Mouse (Mus musculus) hindbrain, embryonic 13.5 days (tissue): Measurements from ENCODE around the gene Map3k12. TPM values are rescaled to one million over a fixed set of nuclear protein-coding genes. Genes with fewer than 3 reads are reported as not detected.
A peak's percentile ranks its signal among the peaks of the same experiment; 100 is the strongest.

Source experiments
- ATAC-seq: fragments of 200-750 bp; cut with Nextera tagmentation; 2 replicates; pipeline ENCODE4 v1.8.0; 2017; ENCODE audit warnings: moderate TSS enrichment; ENCODE audit not compliant: low FRiP score
- H3K27ac ChIP-seq: fragments of 300-500 bp; sonication (generic); 2 replicates; pipeline ENCODE4 v1.5.1; 2015; ENCODE audit warnings: inconsistent platforms, mild to moderate bottlenecking, moderate library complexity
- H3K27me3 ChIP-seq: fragments of 300-500 bp; sonication (generic); 2 replicates; pipeline ENCODE4 v1.6.1; 2015; ENCODE audit warnings: mild to moderate bottlenecking, inconsistent platforms
- H3K36me3 ChIP-seq: fragments of 300-500 bp; sonication (generic); 2 replicates; pipeline ENCODE4 v1.6.1; 2015; ENCODE audit warnings: mild to moderate bottlenecking, inconsistent platforms
- H3K4me1 ChIP-seq: fragments of 300-500 bp; sonication (generic); replicated peaks from 2 replicates; pipeline ENCODE4 v1.6.1; 2015; ENCODE audit warnings: inconsistent platforms
- H3K4me2 ChIP-seq: fragments of 300-500 bp; sonication (generic); 2 replicates; pipeline ENCODE4 v1.6.1; 2015; ENCODE audit warnings: inconsistent platforms, mild to moderate bottlenecking, moderate library complexity
- H3K4me3 ChIP-seq: fragments of 300-500 bp; sonication (generic); 2 replicates; pipeline ENCODE4 v1.5.1; 2015; ENCODE audit warnings: mild to moderate bottlenecking, inconsistent platforms
- H3K9ac ChIP-seq: fragments of 300-500 bp; sonication (generic); 2 replicates; pipeline ENCODE4 v1.6.1; 2015; ENCODE audit warnings: mild to moderate bottlenecking, inconsistent platforms
- H3K9me3 ChIP-seq: fragments of 300-500 bp; sonication (generic); 2 replicates; pipeline ENCODE4 v1.6.1; 2016; ENCODE audit warnings: inconsistent platforms
- WGBS: fragments of 180-500 bp; shearing (Covaris S2); methylation state at CpG from one replicate; pipeline ENCODE4 v1.1.7; 2015; 5-methylcytosine and 5-hydroxymethylcytosine counted together
- polyA plus RNA-seq: library from polyadenylated mRNA; unstranded; fragments of >200 nt; fragmentation: Nextera tagmentation; extraction: Ambion mirVana; gene quantifications from 2 replicates; pipeline ENCODE4 v1.2.1, GENCODE M21; 2015

Map3k12 gene
- 48.9 and 49.6 TPM in 2 replicates for polyA plus RNA-seq

- H3K27me3 ChIP-seq: no peaks in the 10 kb centered on the region
- ATAC-seq: peak; percentile 10
- peaks cover 11% of the 10 kb centered on the region for H3K36me3 ChIP-seq
- WGBS: under 1% methylated on average over 41 of the region's 43 CpGs
- no peaks in the 10 kb centered on the region for H3K9me3 ChIP-seq
- H3K9ac ChIP-seq: peak within 1 kb of the TSS; percentile 89
- peak within 1 kb of the TSS; percentile 71 for H3K4me3 ChIP-seq
- H3K4me2 ChIP-seq: peak within 1 kb of the TSS; percentile 75
- peaks cover 62% of the 10 kb centered on the region for H3K4me1 ChIP-seq
- H3K27ac ChIP-seq: peak within 1 kb of the TSS; percentile 99
These were observed at the start of gene Map3k12 for GRCm38 (mm10) chr15:102516728-102517404. Map3k12 (minus strand) TSS chr15:102517064.

GRCm38 (mm10) chr15:102563681-102564080 lies 46.8 kb upstream of the Map3k12 start:
- no peak for ATAC-seq
- Histone ChIP-seq H3K27me3 (no peaks in the 10 kb centered on the region), H3K27ac (no peak overlapping the region), H3K4me2 (no peak overlapping the region), H3K9ac (no peak overlapping the region), H3K4me3 (no peak overlapping the region), H3K36me3 (peaks cover 15% of the 10 kb centered on the region), H3K9me3 (no peaks in the 10 kb centered on the region), H3K4me1 (no peaks in the 10 kb centered on the region)
- WGBS: 82% methylated on average over 5 of the region's 5 CpGs

GRCm38 (mm10) chr15:102563061-102563460 lies 46.2 kb upstream of the Map3k12 start:
- Histone ChIP-seq H3K36me3 (peaks cover 15% of the 10 kb centered on the region), H3K4me1 (no peaks in the 10 kb centered on the region), H3K9me3 (no peaks in the 10 kb centered on the region), H3K27ac (0 out of 2 replicates have a peak overlapping the region, but pooled peaks have one; percentile 8), H3K27me3 (no peaks in the 10 kb centered on the region), H3K4me3 (no peak overlapping the region), H3K9ac (no peak overlapping the region), H3K4me2 (no peak overlapping the region)
- WGBS: 74% methylated on average over 3 of the region's 3 CpGs
- no peak for ATAC-seq

- H3K36me3 ChIP-seq: peaks cover 15% of the 10 kb centered on the region
- H3K27ac ChIP-seq: 0 out of 2 replicates have a peak overlapping the region, but pooled peaks have one; percentile 8
- no peaks in the 10 kb centered on the region for H3K4me1 ChIP-seq
- H3K27me3 ChIP-seq: no peaks in the 10 kb centered on the region
- no peak overlapping the region for H3K9ac ChIP-seq
- no peaks in the 10 kb centered on the region for H3K9me3 ChIP-seq
- WGBS: 86% methylated on average over 1 of the region's 1 CpGs
- H3K4me3 ChIP-seq: no peak overlapping the region
- H3K4me2 ChIP-seq: no peak overlapping the region
- ATAC-seq: no peak
These were observed 45.6 kb upstream of the Map3k12 start for GRCm38 (mm10) chr15:102562491-102562890.

GRCm38 (mm10) chr15:102557580-102557979 lies 40.7 kb upstream of the Map3k12 start:
- ATAC-seq: no peak
- Histone ChIP-seq H3K36me3 (peaks cover 46% of the 10 kb centered on the region), H3K4me1 (no peaks in the 10 kb centered on the region), H3K27me3 (no peaks in the 10 kb centered on the region), H3K4me2 (no peak overlapping the region), H3K9ac (no peak overlapping the region), H3K4me3 (no peak overlapping the region), H3K27ac (no peak overlapping the region), H3K9me3 (no peaks in the 10 kb centered on the region)

DNA sequence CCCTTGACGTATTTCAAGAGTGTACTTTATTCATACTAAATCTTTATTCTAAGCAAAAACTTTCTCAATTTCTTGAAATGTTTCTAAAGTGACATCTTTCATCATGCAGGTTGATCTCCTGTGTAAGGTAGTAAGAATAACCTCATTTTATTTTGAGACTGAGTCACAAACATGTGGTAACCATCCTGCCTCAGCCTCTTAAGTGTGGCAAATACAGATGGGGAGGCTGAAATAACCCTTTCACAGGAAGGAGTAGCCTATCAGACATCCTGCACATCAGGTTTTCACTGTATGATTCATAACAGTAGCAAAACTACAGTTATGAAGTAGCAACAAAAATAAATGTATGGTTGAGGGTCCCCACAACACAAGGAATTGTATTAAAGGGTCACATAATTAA lies 38.7 kb upstream of the Map3k12 start:
- Histone ChIP-seq H3K4me2 (no peak overlapping the region), H3K9ac (no peak overlapping the region), H3K36me3 (peaks cover 57% of the 10 kb centered on the region), H3K4me3 (no peak overlapping the region), H3K4me1 (no peaks in the 10 kb centered on the region), H3K9me3 (no peaks in the 10 kb centered on the region), H3K27me3 (no peaks in the 10 kb centered on the region), H3K27ac (no peak overlapping the region)
- WGBS: 91% methylated on average over 1 of the region's 1 CpGs
- no peak for ATAC-seq

GRCm38 (mm10) chr15:102552599-102552998 lies 35.7 kb upstream of the Map3k12 start:
- Histone ChIP-seq H3K4me2 (no peak overlapping the region), H3K9ac (no peak overlapping the region), H3K9me3 (no peaks in the 10 kb centered on the region), H3K4me3 (no peak overlapping the region), H3K27me3 (no peaks in the 10 kb centered on the region), H3K27ac (no peak overlapping the region), H3K4me1 (no peaks in the 10 kb centered on the region), H3K36me3 (peaks cover 55% of the 10 kb centered on the region)
- WGBS: 97% methylated on average over 5 of the region's 5 CpGs
- no peak for ATAC-seq

GRCm38 (mm10) chr15:102547478-102547877 lies 30.6 kb upstream of the Map3k12 start:
- peaks cover 8% of the 10 kb centered on the region; the same call in 1 of the 2 replicates for H3K4me1 ChIP-seq
- ATAC-seq: no peak
- H3K27ac ChIP-seq: peak overlapping the region; percentile 76
- H3K27me3 ChIP-seq: no peaks in the 10 kb centered on the region
- H3K4me2 ChIP-seq: no peak overlapping the region
- H3K9me3 ChIP-seq: no peaks in the 10 kb centered on the region
- H3K9ac ChIP-seq: no peak overlapping the region
- no peak overlapping the region for H3K4me3 ChIP-seq
- H3K36me3 ChIP-seq: peaks cover 48% of the 10 kb centered on the region
- 91% methylated on average over 3 of the region's 3 CpGs for WGBS

DNA sequence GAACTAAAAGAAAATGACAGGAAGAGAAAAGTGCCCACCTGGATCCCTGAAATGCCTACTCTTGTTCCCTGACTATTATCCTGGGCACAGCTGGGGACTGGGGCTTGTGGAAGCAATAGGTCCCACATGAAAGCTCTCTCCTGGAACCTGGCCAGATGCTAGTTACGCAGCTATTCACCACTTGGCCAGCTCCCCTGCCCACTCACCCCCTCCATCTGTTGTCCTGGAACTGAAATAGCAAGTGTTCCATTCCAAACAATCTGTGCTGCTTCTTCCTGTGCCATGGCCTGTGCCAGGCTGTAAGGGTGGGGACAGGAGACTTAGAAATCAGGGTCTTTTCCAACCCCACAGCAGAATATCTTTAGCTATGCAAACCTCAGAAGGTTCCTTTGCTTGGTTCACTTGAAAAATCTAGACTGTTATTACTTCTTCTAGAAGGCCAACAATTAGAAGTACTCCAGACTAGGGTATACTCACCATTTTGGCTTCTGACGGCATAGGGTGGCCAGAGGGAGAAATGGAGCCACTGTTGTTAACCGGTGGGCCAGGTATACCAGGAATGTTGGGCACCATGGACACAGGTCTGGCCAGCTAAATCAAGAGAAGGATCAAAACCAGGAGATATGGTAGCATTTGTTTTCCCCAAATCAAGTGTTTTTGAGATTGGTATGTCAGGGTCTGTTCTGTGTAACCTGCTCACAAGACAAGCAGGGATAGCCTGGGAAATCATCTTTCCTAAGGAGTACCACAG lies 30.0 kb upstream of the Map3k12 start:
- H3K27ac ChIP-seq: peak overlapping the region; percentile 76
- peaks cover 8% of the 10 kb centered on the region; the same call in 1 of the 2 replicates for H3K4me1 ChIP-seq
- no peaks in the 10 kb centered on the region for H3K9me3 ChIP-seq
- peak; percentile 39 for ATAC-seq
- WGBS: 78% methylated on average over 3 of the region's 3 CpGs
- H3K4me2 ChIP-seq: no peak overlapping the region
- no peak overlapping the region for H3K4me3 ChIP-seq
- H3K9ac ChIP-seq: no peak overlapping the region
- H3K27me3 ChIP-seq: no peaks in the 10 kb centered on the region
- H3K36me3 ChIP-seq: peaks cover 47% of the 10 kb centered on the region

GRCm38 (mm10) chr15:102546246-102546645 lies 29.4 kb upstream of the Map3k12 start:
- Histone ChIP-seq H3K36me3 (peaks cover 49% of the 10 kb centered on the region), H3K9ac (no peak overlapping the region), H3K4me2 (no peak overlapping the region), H3K27ac (peak overlapping the region; percentile 76; the same call in 1 of the 2 replicates), H3K27me3 (no peaks in the 10 kb centered on the region), H3K9me3 (no peaks in the 10 kb centered on the region), H3K4me3 (no peak overlapping the region), H3K4me1 (peaks cover 8% of the 10 kb centered on the region; the same call in 1 of the 2 replicates)
- ATAC-seq: no peak
- 92% methylated on average over 3 of the region's 3 CpGs for WGBS

DNA sequence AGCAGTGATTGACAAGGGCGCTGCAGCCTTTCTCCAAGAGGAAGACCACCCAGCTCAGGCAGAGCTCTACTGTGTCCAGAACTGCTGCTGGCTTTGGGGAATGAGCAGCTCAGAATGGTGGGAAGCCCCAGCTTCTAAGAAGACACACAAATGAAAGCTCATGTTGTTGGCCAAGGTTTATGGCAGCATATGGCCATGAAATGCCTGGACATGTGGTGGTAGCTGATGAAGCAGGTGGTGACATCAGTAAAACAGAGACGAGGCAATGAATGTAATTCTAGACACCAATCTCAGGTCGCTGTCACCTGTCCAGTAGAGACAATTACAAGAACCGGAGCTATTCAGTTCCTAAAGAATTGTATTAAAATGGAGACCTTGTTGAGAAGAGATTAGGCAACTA lies 27.9 kb upstream of the Map3k12 start:
- Histone ChIP-seq H3K36me3 (peaks cover 57% of the 10 kb centered on the region), H3K27me3 (no peaks in the 10 kb centered on the region), H3K4me3 (no peak overlapping the region), H3K27ac (no peak overlapping the region), H3K9ac (no peak overlapping the region), H3K4me1 (peaks cover 8% of the 10 kb centered on the region; the same call in 1 of the 2 replicates), H3K9me3 (no peaks in the 10 kb centered on the region), H3K4me2 (no peak overlapping the region)
- 92% methylated on average over 4 of the region's 4 CpGs for WGBS
- ATAC-seq: no peak

DNA sequence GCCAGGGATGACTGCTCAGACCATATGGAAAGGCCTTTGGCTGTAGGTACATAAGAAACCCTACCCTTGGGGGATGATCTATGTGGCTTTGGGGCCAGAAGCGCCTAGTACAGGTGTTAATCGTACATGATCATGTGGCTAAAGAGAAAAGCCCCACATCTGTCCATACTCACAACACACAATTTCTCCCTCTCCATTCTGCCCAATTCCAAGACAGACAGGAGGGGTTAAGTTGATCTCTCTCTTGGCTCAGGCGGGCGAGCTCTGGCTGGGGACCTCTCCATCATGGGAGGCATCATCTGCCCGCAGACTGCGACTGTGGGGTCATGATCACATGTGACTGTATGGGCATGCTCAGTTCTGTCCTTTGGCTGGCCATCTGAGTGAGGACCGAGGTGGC lies 17.1 kb upstream of the Map3k12 start:
- Histone ChIP-seq H3K27ac (no peak overlapping the region), H3K27me3 (no peaks in the 10 kb centered on the region), H3K9me3 (no peaks in the 10 kb centered on the region), H3K4me3 (no peak overlapping the region), H3K9ac (no peak overlapping the region), H3K4me2 (no peak overlapping the region), H3K36me3 (peaks cover 71% of the 10 kb centered on the region), H3K4me1 (no peaks in the 10 kb centered on the region)
- 93% methylated on average over 7 of the region's 7 CpGs for WGBS
- no peak for ATAC-seq
